Mouse (Mus musculus): ENCODE results near the gene Tmem30a.

Gene Tmem30a

DNA sequence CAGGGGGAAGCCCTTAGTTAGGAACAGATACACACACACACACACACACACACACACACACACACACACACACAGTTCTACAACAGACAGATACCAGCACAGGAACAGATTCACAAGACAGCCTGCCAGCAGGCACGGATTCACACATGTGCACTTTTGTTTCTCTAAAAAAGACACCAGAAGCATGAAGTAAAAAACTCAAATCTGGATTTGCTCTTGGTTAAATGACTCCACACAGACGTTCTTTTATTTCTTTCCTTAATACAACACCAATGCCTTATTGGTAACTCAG lies 7.6 kb downstream of the Tmem30a start:
- peak; percentile 74 for DNase-seq

DNA sequence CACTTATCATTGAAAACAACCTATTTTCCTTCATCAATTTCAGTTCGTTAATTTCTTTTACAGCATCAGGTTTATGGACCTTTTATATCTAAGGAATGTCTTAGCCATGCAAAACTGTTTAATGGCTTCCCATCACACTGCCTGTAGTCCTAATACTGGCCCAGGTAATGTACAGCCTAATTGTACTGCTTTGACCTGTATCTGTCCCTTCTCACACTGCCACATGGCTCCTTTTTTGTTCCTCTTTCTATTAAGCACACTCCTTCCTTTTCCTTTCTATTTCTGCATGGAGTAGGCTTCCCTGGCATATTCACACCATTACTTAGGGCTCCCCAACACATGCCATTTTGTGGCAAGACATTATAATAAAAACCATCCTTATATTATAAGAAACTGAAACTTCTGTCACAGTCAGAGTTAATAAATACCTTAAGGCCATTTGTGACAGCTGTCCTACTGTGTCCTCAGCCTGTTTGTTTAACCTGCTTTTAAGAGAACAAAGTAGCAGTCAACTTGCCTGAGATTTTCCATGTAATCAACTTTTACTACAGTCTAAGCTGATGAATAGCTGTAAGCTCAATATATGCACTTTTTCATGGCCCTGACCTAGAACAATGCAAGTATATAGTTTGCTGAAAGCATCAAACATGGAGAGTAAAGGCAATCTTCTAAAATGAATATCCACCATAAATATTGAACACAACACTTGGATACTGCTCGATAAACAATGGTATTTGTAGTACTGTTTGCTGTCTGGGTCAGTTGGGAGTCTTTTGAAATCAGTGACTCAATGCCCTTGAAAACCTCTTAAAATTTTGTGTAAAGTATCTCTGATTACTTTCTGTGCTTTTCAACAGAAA lies 8.1 kb downstream of the Tmem30a start:
- peak; percentile 19 for DNase-seq

DNA sequence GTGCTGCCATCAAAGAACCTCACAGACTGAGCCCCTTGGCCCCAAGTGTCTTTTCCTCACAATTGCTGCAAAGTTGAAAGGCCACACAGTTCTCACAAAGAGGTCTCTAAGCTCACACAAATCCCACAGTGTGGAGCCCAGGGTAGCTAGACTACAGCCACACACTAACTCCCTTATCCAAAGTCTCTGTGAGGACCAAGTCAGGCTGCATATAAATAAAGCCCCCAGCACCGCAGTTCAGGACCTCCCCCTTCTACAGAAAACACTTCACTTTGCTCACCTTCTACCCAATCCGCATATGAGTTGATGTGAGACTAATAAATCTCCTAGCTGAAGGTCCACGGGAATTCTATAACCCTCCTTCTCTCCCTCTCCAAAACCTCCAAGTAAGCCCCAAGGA lies 8.9 kb downstream of the Tmem30a start:
- peak; percentile 70 for DNase-seq

DNA sequence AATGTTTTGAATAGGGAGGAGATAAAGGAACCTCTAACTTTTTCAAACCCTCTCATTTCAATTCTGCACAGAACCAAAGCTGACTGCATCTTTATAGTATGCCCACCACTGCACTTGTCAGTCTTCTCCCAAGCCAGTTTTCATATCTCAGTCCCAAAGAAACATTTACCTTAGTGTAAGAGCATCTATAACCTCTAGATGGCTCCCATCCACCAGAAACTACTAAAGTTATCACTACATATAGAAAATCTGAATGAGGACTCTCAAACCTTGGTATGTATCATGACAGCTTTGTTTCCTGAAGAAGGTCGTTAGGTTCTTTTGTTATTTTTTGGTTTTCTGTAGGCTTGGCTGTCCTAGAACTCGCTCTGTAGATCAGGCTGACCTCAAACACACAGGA lies 14.0 kb downstream of the Tmem30a start:
- no peak for DNase-seq

DNA sequence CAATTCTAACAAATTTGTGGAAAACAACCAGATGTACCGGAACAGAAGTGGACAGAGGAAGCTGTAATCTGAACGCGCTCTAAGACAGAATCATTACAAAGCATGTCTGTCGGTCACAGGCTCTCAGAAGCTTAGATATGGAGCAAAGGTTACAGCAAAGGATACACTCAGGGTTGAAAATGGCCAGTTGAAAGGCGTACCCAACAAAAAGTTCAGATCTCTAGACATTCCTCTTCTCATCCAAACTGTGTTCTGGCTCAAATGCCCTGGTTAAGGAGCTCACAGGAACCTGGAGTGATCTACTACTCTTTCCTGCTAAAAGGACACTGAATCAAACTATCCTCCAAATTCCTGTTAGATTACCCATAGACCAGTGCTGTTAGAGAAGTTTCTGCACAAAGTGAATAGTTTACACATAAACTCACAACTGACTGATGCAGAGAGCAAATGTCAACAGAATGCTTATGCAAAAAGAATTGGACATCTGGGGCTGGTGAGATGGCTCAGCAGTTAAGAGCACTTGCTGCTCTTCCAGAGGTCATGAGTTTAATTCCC lies 26.2 kb downstream of the Tmem30a start:
- DNase-seq = peak; percentile 71

DNA sequence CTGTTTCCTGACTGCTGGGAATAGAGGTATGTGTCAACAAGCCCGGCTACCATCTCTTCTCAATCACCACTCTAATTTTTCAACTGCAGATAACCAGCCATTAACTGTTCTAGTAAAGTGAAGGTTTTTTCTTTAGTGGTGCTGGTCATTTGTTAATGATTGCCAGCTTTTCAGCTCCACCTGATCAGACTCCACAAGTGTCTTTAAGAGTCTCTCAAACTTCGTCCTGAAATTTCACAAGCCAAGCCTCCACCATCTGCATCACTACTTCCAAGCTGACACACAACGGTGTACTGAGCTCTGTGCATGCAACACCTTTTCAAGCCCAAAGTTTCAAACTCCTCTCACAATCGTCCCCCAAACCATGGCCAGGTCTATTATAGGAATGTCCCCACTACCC lies 28.0 kb downstream of the Tmem30a start:
- no peak for DNase-seq

DNA sequence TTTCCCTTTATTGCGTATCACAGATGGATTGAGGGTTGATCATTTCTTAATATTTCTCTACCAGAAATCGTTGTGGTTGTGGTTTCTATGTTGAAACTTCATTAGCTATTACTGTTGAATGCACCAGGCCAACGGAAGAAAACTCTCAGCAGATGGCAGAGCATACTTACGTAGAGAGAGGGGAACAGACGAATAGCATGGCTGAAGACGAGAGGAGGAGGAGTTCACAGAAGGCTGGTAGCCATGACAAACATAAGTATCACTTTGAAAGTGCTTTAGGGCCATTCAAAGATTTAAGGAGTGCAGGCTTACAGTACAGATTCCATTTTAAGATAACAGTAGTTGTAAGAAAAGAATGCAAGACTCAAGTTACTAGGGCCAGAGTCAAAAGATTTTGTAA lies 30.8 kb downstream of the Tmem30a start:
- DNase-seq = no peak

DNA sequence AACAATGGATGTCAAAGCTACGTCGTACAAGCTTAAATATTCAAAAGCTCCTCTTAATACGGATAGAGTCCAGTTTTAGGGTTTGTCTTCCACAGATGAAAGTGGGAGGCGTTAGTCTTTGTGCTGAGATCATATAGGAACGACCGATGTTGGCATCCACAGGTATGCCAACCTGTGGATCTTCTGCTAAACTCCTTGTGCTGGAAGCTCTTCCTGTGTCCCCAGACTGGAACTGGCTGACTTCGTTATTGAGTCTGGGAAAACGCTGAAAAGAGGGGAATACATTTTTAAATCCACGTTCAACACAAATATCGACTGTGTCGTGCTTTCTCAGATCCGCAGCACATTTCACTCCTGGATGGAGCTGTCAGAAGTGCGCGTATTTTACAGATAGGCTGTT lies 33.2 kb downstream of the Tmem30a start:
- peak; percentile 68 for DNase-seq

DNA sequence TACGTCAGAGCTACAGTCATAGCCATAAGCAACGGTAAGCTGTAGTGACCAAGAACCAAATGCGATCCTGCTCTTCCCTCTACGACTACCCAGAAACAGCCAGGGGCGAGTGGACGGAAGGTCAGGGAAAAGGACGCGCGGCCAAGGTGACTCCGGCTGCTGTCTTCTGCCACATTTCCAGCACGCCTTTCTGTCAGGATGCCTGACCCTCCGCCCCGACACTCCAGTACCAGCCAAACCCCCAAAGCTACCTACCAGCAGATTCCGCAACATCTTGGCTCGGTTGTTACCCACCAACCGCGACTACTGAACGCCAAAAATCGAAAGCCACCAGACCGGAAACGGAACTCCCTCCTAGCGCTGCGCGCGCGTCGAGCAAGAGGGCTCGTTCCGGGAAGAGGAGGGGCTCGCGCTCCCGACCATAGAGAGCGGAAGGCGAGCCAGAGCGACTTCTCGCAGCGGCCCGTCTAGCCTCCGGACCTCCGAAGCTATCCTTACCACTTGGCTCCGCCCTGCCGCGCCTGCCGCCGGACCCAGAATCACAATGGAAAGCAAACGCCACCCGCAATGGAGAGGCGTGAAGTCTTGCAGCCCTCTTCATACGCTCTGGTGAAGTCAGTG lies 33.8 kb downstream of the Tmem30a start, which contains the start of gene Cox7a2:
TSS of gene Cox7a2 (minus strand) at position 494 of the 621 bp plus-strand sequence.
- peak; percentile 100 for DNase-seq

DNA sequence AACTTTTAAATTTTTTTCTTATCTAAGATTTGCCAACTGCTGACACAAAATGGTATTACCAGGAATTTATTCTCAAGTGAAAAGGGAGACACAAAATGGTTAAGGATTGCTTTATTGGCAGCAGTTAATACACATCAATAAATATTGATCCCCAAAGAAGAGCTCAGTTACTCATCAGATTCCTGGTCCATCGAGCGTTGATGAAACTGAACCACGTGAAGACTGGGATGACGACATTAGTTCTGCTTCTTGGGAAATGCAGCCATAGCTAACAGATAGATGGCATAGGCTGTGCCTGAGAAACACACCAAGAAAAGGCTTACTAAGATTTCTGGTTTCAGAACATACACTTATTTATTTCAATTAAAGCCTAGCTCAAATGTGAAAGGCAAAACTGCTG lies 38.0 kb downstream of the Tmem30a start:
- no peak for DNase-seq

DNA sequence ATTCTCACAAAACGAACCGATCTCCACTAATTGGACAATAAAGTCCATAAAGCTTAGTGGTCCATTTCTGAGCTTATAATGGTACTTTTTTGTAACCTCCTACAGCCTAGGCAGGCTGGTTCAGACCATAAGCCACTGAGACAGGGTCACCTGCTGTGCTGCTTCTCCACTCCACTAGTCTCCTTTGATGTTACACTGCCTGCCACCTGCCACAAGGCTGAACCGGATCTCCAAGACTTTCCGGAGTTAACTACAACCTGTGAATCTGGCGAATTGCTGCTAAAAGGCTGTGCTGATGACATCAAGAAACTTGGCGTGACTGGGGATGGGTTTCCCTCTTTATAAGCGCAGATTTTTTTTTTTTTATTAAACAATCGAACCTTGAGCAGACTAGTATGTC lies 41.5 kb downstream of the Tmem30a start:
- no peak for DNase-seq

DNA sequence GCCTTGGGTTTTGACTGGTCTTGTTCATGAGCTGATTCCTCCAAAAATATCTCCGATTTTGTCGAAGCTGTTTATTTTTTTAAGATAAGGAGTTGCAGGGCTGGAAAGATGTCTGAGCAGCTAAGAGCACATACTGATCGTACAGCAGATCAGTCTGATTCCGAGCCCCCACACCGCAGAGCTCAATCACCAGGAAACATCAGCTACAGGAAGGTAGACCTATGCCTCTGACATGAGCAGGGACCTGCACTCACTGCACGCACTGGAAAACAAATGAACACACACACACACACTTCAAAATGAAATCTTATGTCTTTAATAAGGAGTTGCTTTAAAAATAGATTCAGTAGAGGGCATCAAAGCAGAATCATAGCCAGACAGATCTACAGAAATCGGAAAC lies 42.6 kb downstream of the Tmem30a start:
- no peak for DNase-seq

DNA sequence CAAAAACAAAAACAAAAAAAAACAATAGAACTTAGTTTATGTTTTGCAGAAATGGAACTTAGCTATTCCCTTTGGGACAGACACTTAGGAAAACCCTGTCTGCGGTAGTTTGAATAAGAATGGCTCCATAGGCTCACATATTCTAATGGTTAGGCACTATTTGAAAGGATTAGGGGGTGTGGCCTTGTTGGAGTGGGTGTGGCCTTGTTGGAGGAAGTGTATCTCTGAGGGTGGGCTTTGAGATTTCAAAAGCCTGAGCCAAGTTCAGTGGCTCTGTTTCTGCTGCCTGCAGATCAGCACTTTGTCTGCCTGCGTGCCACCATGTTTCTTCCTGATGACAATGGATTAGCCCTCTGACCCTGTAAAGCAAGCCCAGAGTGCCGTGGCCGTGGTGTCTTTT lies 48.3 kb downstream of the Tmem30a start:
- no peak for DNase-seq

DNA sequence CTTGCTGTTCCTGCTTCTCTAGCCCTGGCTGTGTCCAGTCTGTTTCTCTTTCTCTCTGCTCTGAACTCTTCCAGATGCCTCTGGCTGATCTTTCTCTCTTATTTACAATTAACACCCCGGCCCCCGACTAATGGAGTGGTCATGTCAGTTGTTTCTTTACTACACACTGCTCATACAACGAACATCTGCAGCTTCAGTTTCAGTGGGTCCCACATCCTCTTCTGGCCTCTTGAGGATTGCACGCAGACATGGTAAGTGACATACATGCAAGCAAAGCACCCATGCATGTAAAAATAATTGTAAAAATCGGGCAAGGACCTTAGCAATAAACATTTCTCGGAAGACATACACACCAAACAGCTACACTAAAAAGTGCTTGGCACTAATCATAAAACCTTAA lies 57.7 kb downstream of the Tmem30a start:
- DNase-seq = no peak

DNA sequence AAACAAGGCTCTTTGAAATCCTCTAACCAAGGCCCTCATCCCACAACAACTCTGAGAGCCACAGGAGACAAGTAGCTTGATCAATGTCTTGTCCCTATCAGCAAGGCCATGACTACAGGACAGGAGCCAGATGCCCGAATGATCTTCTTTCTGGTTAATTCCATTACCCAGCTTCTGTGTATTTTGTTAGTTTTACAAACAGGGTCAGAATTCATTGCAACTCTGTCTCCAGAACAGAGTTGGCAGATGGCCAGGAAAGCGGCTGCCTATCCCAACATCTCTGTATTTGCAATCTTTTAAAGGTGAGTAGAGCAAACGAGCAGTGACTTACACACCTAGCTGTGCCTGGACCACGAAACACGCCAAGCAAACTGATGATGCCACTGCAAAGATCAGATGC lies 63.0 kb downstream of the Tmem30a start:
- no peak for DNase-seq

DNA sequence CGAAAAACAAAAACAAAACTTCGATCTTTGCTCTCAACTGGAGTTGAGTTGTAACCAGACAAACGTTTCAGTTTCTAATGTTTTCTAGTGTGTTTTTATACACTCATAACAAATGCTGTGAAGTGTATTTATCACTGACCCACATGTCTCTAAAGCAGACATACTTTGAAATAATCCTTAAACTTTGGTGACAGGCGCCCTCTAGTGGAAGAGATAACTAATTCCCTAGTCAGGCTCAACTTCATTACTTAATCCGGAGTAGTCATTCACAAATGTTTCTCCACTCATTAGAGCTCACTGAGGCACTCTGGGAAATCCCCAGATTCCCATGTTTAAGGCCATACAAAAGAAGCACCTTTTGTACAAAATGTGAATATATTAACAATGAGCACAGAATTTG lies 70.2 kb downstream of the Tmem30a start:
- no peak for DNase-seq

DNA sequence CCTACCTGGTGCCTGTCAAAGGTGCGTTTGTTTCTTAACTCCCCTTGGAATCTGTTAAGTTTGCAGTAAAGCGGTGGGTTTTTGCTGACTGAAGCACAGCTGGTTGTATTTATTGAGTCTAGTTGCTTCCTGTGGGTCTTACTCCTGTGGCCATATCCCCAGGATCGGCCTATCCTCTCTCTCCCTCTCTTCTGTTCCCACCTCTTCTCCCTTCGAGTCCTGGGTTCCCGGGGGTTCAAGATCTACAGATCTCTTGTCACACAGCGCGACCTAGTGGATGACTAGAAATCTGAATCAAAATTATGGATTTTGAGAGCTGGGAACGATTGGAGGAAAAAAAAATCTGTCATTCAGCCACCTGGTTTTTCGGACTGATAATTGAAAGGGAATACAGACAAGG lies 72.3 kb downstream of the Tmem30a start:
- no peak for DNase-seq

DNA sequence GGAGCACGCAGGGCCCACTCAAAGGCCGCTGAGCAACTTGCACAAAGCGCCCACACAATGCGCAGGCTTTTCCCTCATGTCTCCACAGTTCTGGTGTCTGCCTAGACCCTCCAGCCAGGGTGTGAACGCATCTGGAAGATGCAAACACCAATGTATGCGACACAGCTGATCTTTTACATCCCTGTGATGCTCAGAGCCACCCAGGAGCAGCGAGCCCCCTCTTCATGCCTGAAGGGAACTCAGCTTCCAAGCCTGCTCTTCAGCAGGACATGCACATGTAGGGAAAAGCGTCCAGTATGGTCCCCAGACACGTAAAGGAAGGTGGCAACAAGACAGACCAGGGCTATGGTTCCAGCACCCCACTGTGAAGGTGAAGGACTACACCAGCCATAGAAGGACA lies 73.2 kb downstream of the Tmem30a start:
- peak; percentile 87 for DNase-seq

DNA sequence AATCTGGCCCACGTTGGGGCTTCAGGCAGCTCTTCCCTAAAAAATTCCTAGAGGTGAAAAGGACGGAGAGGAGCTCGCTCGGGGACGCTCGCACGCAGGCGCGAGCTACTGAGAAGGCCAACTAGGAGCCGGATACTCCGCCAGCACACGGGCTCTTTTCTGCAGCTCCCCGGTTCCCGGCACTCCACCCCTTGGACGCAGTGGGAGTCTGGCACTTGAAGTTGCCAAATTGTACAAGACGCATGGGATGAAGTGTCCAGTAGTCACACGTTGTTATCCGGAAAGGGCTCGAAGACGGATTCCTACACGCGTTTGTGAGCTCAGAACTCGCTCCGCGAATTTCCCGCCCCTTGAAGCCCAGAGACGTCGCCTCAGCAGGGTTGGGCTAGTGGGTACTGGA lies 73.9 kb downstream of the Tmem30a start:
- peak; percentile 90 for DNase-seq
